Mouse (Mus musculus) stomach, postnatal 0 days (tissue): Measurements from ENCODE around the gene Olfr479. TPM values are rescaled to one million over a fixed set of nuclear protein-coding genes. Genes with fewer than 3 reads are reported as not detected.
"Not testable (repeated sequence)": the region's sequence is repeated elsewhere in the genome, so short reads cannot be mapped to it uniquely, and the experiment has no call there.

Experiments used
- ATAC-seq: fragments of 200-750 bp; cut with Nextera tagmentation; 2 replicates; pipeline ENCODE4 v1.8.0; 2017; ENCODE audit not compliant: low FRiP score, low TSS enrichment
- DNase-seq: peaks from one replicate; pipeline ENCODE4 v3.0.0-alpha.2; 2016; ENCODE audit warnings: low spot score
- H3K27ac ChIP-seq: fragments of 300-500 bp; sonication (generic); replicated peaks from 2 replicates; pipeline ENCODE4 v1.5.1; 2014; ENCODE audit warnings: mild to moderate bottlenecking, control low read depth
- H3K27me3 ChIP-seq: fragments of 300-500 bp; sonication (generic); 2 replicates; pipeline ENCODE4 v1.6.1; 2014; ENCODE audit warnings: low read length; ENCODE audit not compliant: control insufficient read depth, insufficient read depth
- H3K36me3 ChIP-seq: fragments of 300-500 bp; sonication (generic); 2 replicates; pipeline ENCODE4 v1.6.1; 2014; ENCODE audit warnings: low read length, mixed read lengths; ENCODE audit not compliant: control insufficient read depth, insufficient read depth
- H3K4me1 ChIP-seq: fragments of 300-500 bp; sonication (generic); replicated peaks from 2 replicates; pipeline ENCODE4 v1.6.1; 2014; ENCODE audit warnings: antibody characterized with exemption; ENCODE audit not compliant: control insufficient read depth, insufficient read depth
- H3K4me2 ChIP-seq: fragments of 300-500 bp; sonication (generic); replicated peaks from 2 replicates; pipeline ENCODE4 v1.6.1; 2014; ENCODE audit warnings: low read depth, mild to moderate bottlenecking, control low read depth, moderate library complexity
- H3K4me3 ChIP-seq: fragments of 300-500 bp; sonication (generic); 2 replicates; pipeline ENCODE4 v1.5.1; 2014; ENCODE audit warnings: low read depth, low read length, control low read depth
- H3K9ac ChIP-seq: fragments of 300-500 bp; sonication (generic); 2 replicates; pipeline ENCODE4 v1.6.1; 2014; ENCODE audit warnings: mild to moderate bottlenecking, low read length, control low read depth, mixed read lengths
- H3K9me3 ChIP-seq: fragments of 300-500 bp; sonication (generic); 2 replicates; pipeline ENCODE4 v1.6.1; 2016; ENCODE audit warnings: low read length; ENCODE audit not compliant: control insufficient read depth
- CTCF ChIP-seq: IDR thresholded peaks from 2 replicates; pipeline ENCODE4 v1.5.1; 2016; ENCODE audit warnings: antibody characterized with exemption, low read depth, mild to moderate bottlenecking, moderate library complexity
- EP300 ChIP-seq: optimal IDR thresholded peaks from 2 replicates; pipeline ENCODE3; 2016; ENCODE audit warnings: antibody characterized with exemption
- WGBS: fragments of 180-500 bp; shearing (Covaris S2); extraction: QIAGEN DNeasy Blood & Tissue Kit; methylation state at CpG from one replicate; pipeline ENCODE4 v1.1.7; 2014; 5-methylcytosine and 5-hydroxymethylcytosine counted together
- polyA plus RNA-seq: library from polyadenylated mRNA; unstranded; fragments of >200 nt; fragmentation: Nextera tagmentation; extraction: Ambion mirVana; gene quantifications from 2 replicates; pipeline ENCODE4 v1.2.1, GENCODE M21; 2015

Gene Olfr479
- not detected in 2 replicates for polyA plus RNA-seq

DNA sequence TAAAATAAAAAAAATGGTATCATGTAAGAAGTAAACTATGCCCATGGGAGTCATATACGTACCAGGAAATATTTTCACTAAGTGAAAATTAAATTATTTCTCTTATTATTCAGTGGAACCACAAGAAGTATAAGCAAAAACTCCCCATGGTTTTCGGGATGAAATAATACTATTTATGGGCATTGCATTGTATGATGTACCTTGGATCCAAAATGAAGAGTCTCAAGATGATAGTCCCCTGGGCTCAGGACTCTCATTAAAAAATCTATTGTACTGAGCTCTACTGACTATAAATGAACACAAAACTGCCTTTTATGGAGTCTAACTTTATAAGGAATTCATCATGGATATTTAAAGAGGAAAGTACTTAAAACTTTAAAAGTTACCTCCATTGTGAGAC, at the start of gene Olfr479:
Olfr479 (plus strand) TSS at position 301 of the 400 bp plus-strand sequence.
- DNase-seq: no peak
- Histone ChIP-seq H3K27me3 (no peaks in the 10 kb centered on the region), H3K36me3 (no peaks in the 10 kb centered on the region), H3K4me3 (no peak within 1 kb of the TSS), H3K9me3 (no peaks in the 10 kb centered on the region), H3K27ac (no peak within 1 kb of the TSS), H3K4me1 (no peaks in the 10 kb centered on the region), H3K4me2 (no peak within 1 kb of the TSS), H3K9ac (no peak within 1 kb of the TSS)
- WGBS: 83% methylated on average over 2 of the region's 2 CpGs
- TF ChIP-seq CTCF (no peak), EP300 (no peak)
- ATAC-seq: no peak

DNA sequence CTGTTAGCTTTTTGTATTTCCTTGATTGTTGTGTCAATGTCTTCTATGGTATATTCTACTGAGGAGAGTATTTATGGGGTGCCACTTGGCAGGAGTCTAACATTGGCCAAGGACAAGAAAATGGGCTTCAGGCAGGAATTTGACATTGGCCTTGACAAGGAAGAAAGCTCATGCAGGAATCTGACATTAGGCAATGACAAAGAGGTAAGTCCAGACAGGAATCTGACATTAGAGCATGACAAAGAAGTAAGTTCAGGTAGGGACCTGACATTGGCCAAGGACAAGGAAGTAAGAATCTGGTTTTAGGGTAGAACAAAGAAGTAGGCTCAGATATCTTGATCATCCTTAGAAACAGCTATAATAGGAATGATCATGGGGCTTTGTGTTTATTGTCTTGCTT, 36.2 kb upstream of the Olfr479 start:
- H3K36me3 ChIP-seq, DNase-seq, H3K4me2 ChIP-seq, H3K27me3 ChIP-seq, H3K4me3 ChIP-seq, H3K9me3 ChIP-seq, ATAC-seq, H3K4me1 ChIP-seq, H3K27ac ChIP-seq, H3K9ac ChIP-seq: not testable (repeated sequence)

DNA sequence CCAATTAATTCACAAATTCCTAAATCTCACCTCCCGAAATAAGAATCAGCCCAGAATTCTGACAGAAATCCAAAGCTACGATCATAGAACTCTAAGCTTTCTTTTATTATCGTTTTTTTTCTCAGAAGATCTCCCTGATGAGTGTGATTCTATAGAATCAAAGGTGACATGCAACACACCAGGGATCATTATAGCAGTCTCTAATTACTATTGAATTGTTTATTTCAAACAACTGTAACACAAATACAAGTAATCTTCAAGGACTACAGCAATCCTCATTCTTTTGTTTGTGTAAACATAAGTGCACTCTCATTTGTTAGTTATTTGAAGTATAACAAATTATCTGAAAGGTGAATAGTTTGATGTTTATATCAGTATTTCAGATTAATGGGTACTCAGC, 16.6 kb upstream of the Olfr479 start, which contains the start of gene Olfr478:
Olfr478 (minus strand) TSS at position 101 of the 400 bp plus-strand sequence.
- 76% methylated on average over 3 of the region's 3 CpGs for WGBS
- DNase-seq: no peak
- ATAC-seq: no peak

DNA sequence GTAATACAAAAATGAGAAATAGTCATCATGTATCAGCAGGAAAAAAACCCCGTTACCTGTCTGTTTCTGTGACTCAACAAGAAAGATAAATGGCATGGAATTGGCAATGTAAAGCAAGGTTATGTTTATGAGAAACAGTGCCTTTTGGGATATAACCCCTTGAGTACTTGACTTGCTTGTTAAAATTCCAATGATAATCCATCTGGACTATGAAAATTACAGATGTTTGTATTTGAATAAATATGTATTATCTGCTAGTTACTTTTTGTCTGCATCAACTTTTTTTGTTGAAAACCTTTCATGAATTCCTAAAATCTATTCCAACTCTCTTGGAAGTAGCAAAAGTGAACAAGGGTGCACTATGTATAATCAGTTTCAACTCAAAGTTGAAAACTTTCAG, 16.8 kb downstream of the Olfr479 start, which contains the start of gene Olfr480:
Olfr480 (minus strand) TSS at position 101 of the 400 bp plus-strand sequence.
- 61% methylated on average over 1 of the region's 1 CpGs for WGBS
- no peak for TF ChIP-seq CTCF
- no peak for TF ChIP-seq EP300
- Histone ChIP-seq H3K27me3 (no peaks in the 10 kb centered on the region), H3K36me3 (no peaks in the 10 kb centered on the region), H3K4me3 (no peak within 1 kb of the TSS), H3K9ac (no peak within 1 kb of the TSS), H3K4me1 (no peaks in the 10 kb centered on the region), H3K4me2 (no peak within 1 kb of the TSS), H3K27ac (no peak within 1 kb of the TSS), H3K9me3 (no peaks in the 10 kb centered on the region)
- ATAC-seq (no peak), DNase-seq (no peak)

More for the DNA sequence above, 16.6 kb upstream of the Olfr479 start, which contains the start of gene Olfr478:
- no peak for TF ChIP-seq EP300
- no peak for TF ChIP-seq CTCF
- Histone ChIP-seq H3K4me2 (no peak within 1 kb of the TSS), H3K4me1 (no peaks in the 10 kb centered on the region), H3K27me3 (no peaks in the 10 kb centered on the region), H3K9ac (no peak within 1 kb of the TSS), H3K27ac (no peak within 1 kb of the TSS), H3K4me3 (no peak within 1 kb of the TSS), H3K9me3 (no peaks in the 10 kb centered on the region), H3K36me3 (no peaks in the 10 kb centered on the region)

DNA sequence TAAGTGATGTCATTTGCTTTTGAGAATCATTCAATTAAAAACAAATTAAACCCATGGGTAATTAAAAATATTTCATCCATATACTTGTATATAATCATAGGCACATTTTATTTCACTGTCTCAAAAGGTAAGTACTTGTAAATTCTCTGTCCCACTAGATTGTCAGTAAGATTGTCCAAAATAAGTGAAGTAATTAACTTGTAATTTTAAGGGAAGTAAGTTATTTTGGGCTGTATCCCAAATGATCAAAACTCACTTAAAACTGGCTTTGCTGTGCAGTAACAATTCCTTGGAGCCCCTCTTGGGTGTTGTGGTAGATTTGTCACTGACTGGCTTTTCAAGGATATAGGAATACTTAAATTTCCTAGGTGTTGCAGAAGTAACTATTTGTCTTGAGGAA, 29.1 kb downstream of the Olfr479 start, which contains the start of gene Olfr481:
Olfr481 (plus strand) TSS at position 301 of the 400 bp plus-strand sequence.
- DNase-seq: no peak
- H3K27ac ChIP-seq: no peak within 1 kb of the TSS
- no peak within 1 kb of the TSS for H3K9ac ChIP-seq
- no peaks in the 10 kb centered on the region for H3K36me3 ChIP-seq
- H3K4me1 ChIP-seq: no peaks in the 10 kb centered on the region
- no peak for TF ChIP-seq EP300
- no peak for TF ChIP-seq CTCF
- H3K4me2 ChIP-seq: no peak within 1 kb of the TSS
- H3K4me3 ChIP-seq: no peak within 1 kb of the TSS
- no peak for ATAC-seq
- H3K9me3 ChIP-seq: no peaks in the 10 kb centered on the region
- H3K27me3 ChIP-seq: no peaks in the 10 kb centered on the region

DNA sequence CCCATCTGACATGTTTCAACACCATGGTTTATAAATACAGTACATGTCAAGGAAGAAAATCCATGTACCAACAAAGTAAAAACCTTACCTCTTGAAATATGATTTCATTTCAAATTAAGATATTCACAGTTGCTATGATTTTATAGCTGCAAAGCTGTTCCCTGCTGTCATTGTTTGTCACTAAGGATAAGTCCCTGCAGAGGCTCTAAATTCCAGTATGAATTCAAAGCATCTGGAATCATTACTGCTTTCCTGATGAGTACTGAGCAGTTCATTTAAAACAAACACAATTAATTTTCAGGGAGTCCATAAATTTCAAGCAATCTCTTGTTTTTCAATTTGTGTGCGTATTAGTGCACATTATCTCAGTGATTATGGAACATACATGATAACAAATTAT, 47.0 kb downstream of the Olfr479 start, which contains the start of gene Olfr482:
Olfr482 (minus strand) TSS at position 101 of the 400 bp plus-strand sequence.
- H3K9me3 ChIP-seq: no peaks in the 10 kb centered on the region
- H3K27ac ChIP-seq: no peak within 1 kb of the TSS
- H3K4me2 ChIP-seq: no peak within 1 kb of the TSS
- H3K4me3 ChIP-seq: no peak within 1 kb of the TSS
- DNase-seq (no peak), ATAC-seq (no peak)
- no peaks in the 10 kb centered on the region for H3K36me3 ChIP-seq
- 70% methylated on average over 1 of the region's 1 CpGs for WGBS
- no peaks in the 10 kb centered on the region for H3K4me1 ChIP-seq
- no peak within 1 kb of the TSS for H3K9ac ChIP-seq
- H3K27me3 ChIP-seq: no peaks in the 10 kb centered on the region
- TF ChIP-seq EP300 (no peak), CTCF (no peak)
